Mouse (Mus musculus): ENCODE results near the gene Tagln2.

Tagln2 gene

DNA sequence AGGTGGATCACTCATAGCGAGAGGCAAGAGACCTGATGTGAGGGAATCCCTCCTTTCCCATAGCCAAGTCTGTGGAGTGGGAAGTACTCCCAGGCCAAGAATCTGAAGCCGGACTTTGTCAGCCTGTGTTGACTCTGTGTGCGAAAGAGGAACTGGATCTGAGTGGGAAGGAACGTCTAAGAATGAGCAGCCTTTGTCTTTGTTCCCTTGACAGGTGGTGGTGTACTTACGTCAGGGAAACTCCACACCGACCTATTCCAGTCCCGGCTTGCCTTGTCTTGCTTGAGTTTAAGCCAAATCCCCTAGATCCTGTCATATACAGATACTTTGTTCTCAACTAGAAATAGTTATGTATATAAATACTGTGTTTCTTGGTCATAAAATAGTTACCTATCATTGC, 22.7 kb downstream of the Tagln2 start:
- Histone ChIP-seq H3K9me3 (ENCODE audit: low read length) (peaks cover 5% of the 10 kb centered on the region), H3K4me3 (replicated peaks; ENCODE audit: low read length) (no peak overlapping the region), H3K4me1 (replicated peaks; ENCODE audit: low read depth, low read length) (peaks cover 67% of the 10 kb centered on the region), H3K27me3 (ENCODE audit: insufficient read depth, low read length) (peaks cover 18% of the 10 kb centered on the region), H3K36me3 (ENCODE audit: insufficient read depth, low read length) (no peaks in the 10 kb centered on the region)
- no peak for TF ChIP-seq POU5F1 (IDR thresholded peaks at IDR 0.05; ENCODE audit: borderline replicate concordance, low read length)
- TF ChIP-seq CTCF (conservative IDR thresholded peaks at IDR 0.05; ENCODE audit: low read length), result no peak
- TF ChIP-seq NANOG (IDR thresholded peaks at IDR 0.05; ENCODE audit: borderline replicate concordance, low read length), result no peak

DNA sequence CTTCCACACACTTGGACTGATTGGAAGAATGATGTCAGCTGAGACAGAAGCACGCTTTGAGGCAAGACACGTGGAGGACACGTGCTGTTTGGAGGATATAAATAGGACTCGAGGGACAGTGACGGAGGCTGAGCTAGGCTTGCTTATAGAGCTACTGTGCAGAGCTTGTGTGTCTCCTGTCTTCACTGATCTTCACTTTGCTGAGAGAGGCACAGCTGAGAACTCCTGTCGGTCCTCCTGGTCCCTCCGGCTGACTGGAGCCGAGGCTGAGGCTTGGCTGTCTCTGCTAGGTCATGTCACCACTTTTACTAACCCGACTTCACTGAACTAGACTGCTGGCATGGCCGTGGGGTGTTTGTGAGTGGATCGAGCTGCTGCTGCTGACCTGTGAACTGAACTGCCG, 23.9 kb downstream of the Tagln2 start:
- TF ChIP-seq CTCF (conservative IDR thresholded peaks at IDR 0.05; ENCODE audit: low read length) (no peak), POU5F1 (IDR thresholded peaks at IDR 0.05; ENCODE audit: borderline replicate concordance, low read length) (no peak), NANOG (IDR thresholded peaks at IDR 0.05; ENCODE audit: borderline replicate concordance, low read length) (no peak)
- H3K27me3 ChIP-seq (ENCODE audit: insufficient read depth, low read length), result peaks cover 21% of the 10 kb centered on the region
- no peak overlapping the region for H3K4me3 ChIP-seq (replicated peaks; ENCODE audit: low read length)
- no peaks in the 10 kb centered on the region for H3K36me3 ChIP-seq (ENCODE audit: insufficient read depth, low read length)
- H3K4me1 ChIP-seq (replicated peaks; ENCODE audit: low read depth, low read length), result peaks cover 75% of the 10 kb centered on the region
- no peaks in the 10 kb centered on the region for H3K9me3 ChIP-seq (ENCODE audit: low read length)

- peaks cover 21% of the 10 kb centered on the region for H3K27me3 ChIP-seq (ENCODE audit: insufficient read depth, low read length)
- no peaks in the 10 kb centered on the region for H3K9me3 ChIP-seq (ENCODE audit: low read length)
- H3K4me1 ChIP-seq (replicated peaks; ENCODE audit: low read depth, low read length), result peaks cover 63% of the 10 kb centered on the region
- peak overlapping the region; percentile 13; the same call in 1 of the 2 replicates for H3K4me3 ChIP-seq (replicated peaks; ENCODE audit: low read length)
- no peaks in the 10 kb centered on the region for H3K36me3 ChIP-seq (ENCODE audit: insufficient read depth, low read length)
- peak; percentile 51; the same call in 1 of the 2 replicates for TF ChIP-seq NANOG (IDR thresholded peaks at IDR 0.05; ENCODE audit: borderline replicate concordance, low read length)
- TF ChIP-seq CTCF (conservative IDR thresholded peaks at IDR 0.05; ENCODE audit: low read length), result 0 out of 2 replicates have a peak, but pooled peaks have one; percentile 6
- no peak for TF ChIP-seq POU5F1 (IDR thresholded peaks at IDR 0.05; ENCODE audit: borderline replicate concordance, low read length)
These were observed 25.3 kb downstream of the Tagln2 start for GRCm38 (mm10) chr1:172525027-172525764.

DNA sequence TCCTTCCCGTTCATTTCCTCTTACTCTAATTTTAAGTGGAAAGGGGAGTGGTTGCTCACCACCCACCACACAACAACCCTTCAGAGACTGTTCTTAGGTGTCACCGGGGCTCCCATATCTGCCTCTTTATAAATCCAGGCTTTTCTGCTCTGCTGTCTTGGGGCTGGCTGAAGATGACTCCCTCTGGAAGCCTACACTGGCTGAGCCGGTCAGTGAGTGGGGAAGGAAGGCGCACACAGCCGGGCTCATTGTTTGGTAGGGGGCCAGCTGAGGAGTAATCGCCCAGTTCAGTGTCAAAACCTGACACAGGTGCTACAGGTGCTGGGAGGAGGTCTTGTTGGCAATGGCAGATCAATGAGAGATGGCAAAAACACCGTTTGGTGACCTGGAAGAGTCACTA, 26.1 kb downstream of the Tagln2 start:
- peaks cover 26% of the 10 kb centered on the region for H3K27me3 ChIP-seq (ENCODE audit: insufficient read depth, low read length)
- H3K36me3 ChIP-seq (ENCODE audit: insufficient read depth, low read length), result no peaks in the 10 kb centered on the region
- H3K4me3 ChIP-seq (replicated peaks; ENCODE audit: low read length), result peak overlapping the region; percentile 56
- TF ChIP-seq CTCF (conservative IDR thresholded peaks at IDR 0.05; ENCODE audit: low read length) (no peak), NANOG (IDR thresholded peaks at IDR 0.05; ENCODE audit: borderline replicate concordance, low read length) (no peak), POU5F1 (IDR thresholded peaks at IDR 0.05; ENCODE audit: borderline replicate concordance, low read length) (no peak)
- peaks cover 62% of the 10 kb centered on the region for H3K4me1 ChIP-seq (replicated peaks; ENCODE audit: low read depth, low read length)
- H3K9me3 ChIP-seq (ENCODE audit: low read length), result no peaks in the 10 kb centered on the region

DNA sequence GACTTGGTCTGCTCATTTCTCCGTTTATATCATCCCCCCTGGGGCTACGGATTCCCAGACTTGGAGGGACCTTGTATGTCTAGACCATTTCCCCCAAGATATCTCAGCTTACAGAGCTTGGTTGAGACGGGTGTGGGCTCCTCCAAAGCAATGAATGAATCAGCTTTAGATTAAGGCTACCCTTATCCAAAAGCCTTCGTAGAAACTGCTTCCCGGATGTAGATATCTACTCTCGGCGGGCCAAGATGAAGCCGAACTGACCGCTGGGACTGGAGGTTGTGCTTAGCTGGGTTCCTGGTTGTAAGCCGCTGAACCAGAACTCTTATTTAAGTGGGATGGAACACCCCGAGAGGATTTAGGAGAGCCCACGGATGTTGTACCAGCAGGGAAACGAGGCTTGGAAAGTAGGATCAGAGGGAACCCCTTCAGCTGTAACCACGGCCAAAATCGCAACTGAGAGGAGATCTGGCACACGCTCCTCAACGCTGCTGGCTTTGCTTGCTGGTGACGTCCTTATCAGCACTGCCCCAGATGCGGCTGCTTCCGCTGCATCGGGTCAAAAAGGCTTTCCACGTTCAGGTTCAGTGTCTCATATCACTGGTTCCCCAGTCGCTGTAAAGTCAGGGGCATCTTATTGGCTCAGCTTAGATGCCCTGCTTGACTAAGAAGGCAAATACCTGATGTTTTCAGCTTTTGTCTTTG, 26.7 kb downstream of the Tagln2 start:
- peaks cover 61% of the 10 kb centered on the region for H3K4me1 ChIP-seq (replicated peaks; ENCODE audit: low read depth, low read length)
- H3K4me3 ChIP-seq (replicated peaks; ENCODE audit: low read length), result peak overlapping the region; percentile 56
- H3K36me3 ChIP-seq (ENCODE audit: insufficient read depth, low read length), result no peaks in the 10 kb centered on the region

GRCm38 (mm10) chr1:172527431-172527830, 27.6 kb downstream of the Tagln2 start:
- H3K4me1 ChIP-seq (replicated peaks; ENCODE audit: low read depth, low read length), result peaks cover 62% of the 10 kb centered on the region
- H3K36me3 ChIP-seq (ENCODE audit: insufficient read depth, low read length), result no peaks in the 10 kb centered on the region
- no peak for TF ChIP-seq POU5F1 (IDR thresholded peaks at IDR 0.05; ENCODE audit: borderline replicate concordance, low read length)
- TF ChIP-seq CTCF (conservative IDR thresholded peaks at IDR 0.05; ENCODE audit: low read length), result no peak
- TF ChIP-seq NANOG (IDR thresholded peaks at IDR 0.05; ENCODE audit: borderline replicate concordance, low read length), result no peak
- H3K4me3 ChIP-seq (replicated peaks; ENCODE audit: low read length), result no peak overlapping the region
- H3K27me3 ChIP-seq (ENCODE audit: insufficient read depth, low read length), result peaks cover 41% of the 10 kb centered on the region
- H3K9me3 ChIP-seq (ENCODE audit: low read length), result no peaks in the 10 kb centered on the region

More for the DNA sequence above, 26.7 kb downstream of the Tagln2 start:
- Histone ChIP-seq H3K27me3 (ENCODE audit: insufficient read depth, low read length) (peaks cover 32% of the 10 kb centered on the region), H3K9me3 (ENCODE audit: low read length) (no peaks in the 10 kb centered on the region)
- no peak for TF ChIP-seq CTCF (conservative IDR thresholded peaks at IDR 0.05; ENCODE audit: low read length)
- no peak for TF ChIP-seq POU5F1 (IDR thresholded peaks at IDR 0.05; ENCODE audit: borderline replicate concordance, low read length)
- no peak for TF ChIP-seq NANOG (IDR thresholded peaks at IDR 0.05; ENCODE audit: borderline replicate concordance, low read length)

DNA sequence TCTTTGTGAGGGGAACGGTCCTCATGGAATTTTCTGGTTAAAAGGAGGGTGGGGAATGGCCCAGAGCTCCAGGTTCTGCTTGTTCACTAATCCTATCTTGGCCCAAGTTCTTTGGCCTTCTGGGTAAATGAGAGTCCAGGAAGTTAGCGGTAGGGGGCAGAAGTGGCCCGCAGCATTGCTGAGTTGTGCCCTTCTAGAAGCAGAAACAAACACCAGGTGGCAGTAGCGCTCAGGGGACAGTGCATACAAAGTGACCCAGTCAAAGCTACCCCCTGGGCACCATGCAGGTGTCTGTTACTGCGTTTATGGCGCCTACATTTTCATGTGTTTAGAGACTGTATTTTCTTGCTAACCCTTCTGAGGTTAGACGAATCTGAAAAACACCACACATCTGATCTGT, 28.9 kb downstream of the Tagln2 start:
- peaks cover 52% of the 10 kb centered on the region for H3K27me3 ChIP-seq (ENCODE audit: insufficient read depth, low read length)
- TF ChIP-seq POU5F1 (IDR thresholded peaks at IDR 0.05; ENCODE audit: borderline replicate concordance, low read length) (no peak), CTCF (conservative IDR thresholded peaks at IDR 0.05; ENCODE audit: low read length) (peak; percentile 88), NANOG (IDR thresholded peaks at IDR 0.05; ENCODE audit: borderline replicate concordance, low read length) (no peak)
- no peak overlapping the region for H3K4me3 ChIP-seq (replicated peaks; ENCODE audit: low read length)
- H3K4me1 ChIP-seq (replicated peaks; ENCODE audit: low read depth, low read length), result peaks cover 69% of the 10 kb centered on the region
- H3K36me3 ChIP-seq (ENCODE audit: insufficient read depth, low read length), result no peaks in the 10 kb centered on the region
- H3K9me3 ChIP-seq (ENCODE audit: low read length), result no peaks in the 10 kb centered on the region

DNA sequence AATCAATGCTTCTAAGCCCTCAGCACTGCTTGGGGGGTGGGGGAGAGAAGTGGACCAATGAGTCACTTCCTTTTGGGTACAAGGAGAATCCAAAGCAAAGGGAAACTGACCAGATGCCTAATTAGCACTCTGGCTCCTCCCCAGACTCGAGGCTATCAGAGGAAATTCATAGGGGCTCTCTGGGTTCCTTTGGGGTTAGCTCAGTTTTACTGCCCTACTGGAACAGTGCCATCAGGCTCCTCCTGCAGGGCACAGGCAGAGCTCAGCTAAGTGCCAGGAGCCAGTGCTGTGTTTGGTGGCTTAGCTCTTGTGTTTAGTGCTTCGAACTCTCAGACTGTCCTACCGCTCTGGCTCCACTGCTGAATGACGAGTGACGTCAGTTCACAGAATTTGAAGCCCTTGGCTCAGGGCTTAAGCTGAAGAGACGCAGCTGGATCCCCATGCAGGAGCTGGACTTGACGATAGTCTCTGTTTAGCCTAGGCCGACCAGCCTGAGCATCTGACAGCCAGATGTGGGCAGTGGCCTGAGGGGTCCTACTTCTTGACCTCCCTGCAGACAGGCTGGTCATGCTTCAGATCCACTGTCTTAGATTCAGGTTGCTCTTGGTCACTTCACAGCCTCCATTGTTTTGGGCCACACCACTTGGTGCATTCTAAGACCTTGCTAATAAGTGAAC, 30.8 kb downstream of the Tagln2 start:
- Histone ChIP-seq H3K4me1 (replicated peaks; ENCODE audit: low read depth, low read length) (peaks cover 65% of the 10 kb centered on the region), H3K4me3 (replicated peaks; ENCODE audit: low read length) (no peak overlapping the region), H3K27me3 (ENCODE audit: insufficient read depth, low read length) (peaks cover 72% of the 10 kb centered on the region), H3K9me3 (ENCODE audit: low read length) (no peaks in the 10 kb centered on the region), H3K36me3 (ENCODE audit: insufficient read depth, low read length) (no peaks in the 10 kb centered on the region)
- TF ChIP-seq CTCF (conservative IDR thresholded peaks at IDR 0.05; ENCODE audit: low read length), result no peak
- TF ChIP-seq POU5F1 (IDR thresholded peaks at IDR 0.05; ENCODE audit: borderline replicate concordance, low read length), result no peak
- TF ChIP-seq NANOG (IDR thresholded peaks at IDR 0.05; ENCODE audit: borderline replicate concordance, low read length), result no peak
